In genomic region chr2:63117209-63118193, GRCm38 (mm10) we compare ENCODE assay signal across 16 mouse cellular contexts.
A peak's percentile ranks its signal among the peaks of the same experiment; 100 is the strongest.
DNase-seq lines count a peak whose midpoint lies in the region; ATAC-seq and TF ChIP-seq lines count a peak whose summit lies in the region.
"Had no signal": no experiment of that assay in that cellular context is flagged by ENCODE, and none has a peak within 500 bp of the region (broad histone marks: within the 10 kb centered on the region; RNA-seq: fewer than 3 reads in every experiment).

No protein-coding gene starts in this region.

- TF ChIP-seq POLR2A in brain, embryonic 14.5 days (IDR thresholded peaks at IDR 0.05; ENCODE audit: borderline replicate concordance, extremely low read depth, insufficient read depth, insufficient read length, poor library complexity, severe bottlenecking): no peak

- no peaks in the 10 kb centered on the region for H3K4me1 ChIP-seq in embryonic facial prominence, embryonic 11.5 days (ENCODE audit: control insufficient read depth, insufficient read depth, low read length)
- no peaks in the 10 kb centered on the region for H3K4me1 ChIP-seq in embryonic facial prominence, embryonic 10.5 days
- H3K4me1 ChIP-seq in forebrain, postnatal 0 days (ENCODE audit: insufficient read depth): peaks cover 4% of the 10 kb centered on the region; the same call in 1 of the 2 replicates
- H3K4me1 ChIP-seq in midbrain, embryonic 14.5 days (ENCODE audit: control insufficient read depth, insufficient read depth, low read length): peaks cover 9% of the 10 kb centered on the region; the same call in 1 of the 2 replicates
- H3K4me1 ChIP-seq: limb, embryonic 13.5 days; lung, embryonic 15.5 days had no signal

- 0 out of 2 replicates have a peak, but pooled peaks have one; percentile 56 for ATAC-seq in embryonic facial prominence, embryonic 11.5 days (replicated peaks; ENCODE audit: insufficient number of reproducible peaks, low FRiP score, low TSS enrichment, low read depth)
- peak; percentile 85 for ATAC-seq in forebrain, postnatal 0 days
- peak; percentile 85 for ATAC-seq in midbrain, embryonic 14.5 days (ENCODE audit: low FRiP score, low TSS enrichment)
- ATAC-seq in activated CD4-positive, CD25-positive, alpha-beta regulatory T cell, adult 4 months: no peak

- no peaks in the 10 kb centered on the region for H3K36me3 ChIP-seq in embryonic facial prominence, embryonic 11.5 days (replicated peaks; ENCODE audit: control insufficient read depth, insufficient read depth, low read depth, low read length)
- no peaks in the 10 kb centered on the region for H3K36me3 ChIP-seq in embryonic facial prominence, embryonic 10.5 days (replicated peaks)
- no peaks in the 10 kb centered on the region for H3K36me3 ChIP-seq in forebrain, postnatal 0 days (ENCODE audit: insufficient read depth)
- no peaks in the 10 kb centered on the region for H3K36me3 ChIP-seq in midbrain, embryonic 14.5 days (ENCODE audit: control insufficient read depth, insufficient read depth, low read length)
- H3K36me3 ChIP-seq: embryonic facial prominence, embryonic 15.5 days; limb, embryonic 13.5 days; lung, embryonic 15.5 days had no signal

- H3K4me3 ChIP-seq in embryonic facial prominence, embryonic 11.5 days (ENCODE audit: low read depth, low read length): no peak overlapping the region
- H3K4me3 ChIP-seq in embryonic facial prominence, embryonic 10.5 days: no peak overlapping the region
- H3K4me3 ChIP-seq in forebrain, postnatal 0 days (ENCODE audit: low read depth, low read length): no peak overlapping the region
- no peak overlapping the region for H3K4me3 ChIP-seq in midbrain, embryonic 14.5 days (replicated peaks; ENCODE audit: low read depth, low read length)
- H3K4me3 ChIP-seq: embryonic facial prominence, embryonic 15.5 days; limb, embryonic 13.5 days; lung, embryonic 15.5 days had no signal

- no peak overlapping the region for H3K9ac ChIP-seq in embryonic facial prominence, embryonic 11.5 days (replicated peaks; ENCODE audit: low read length)
- no peak overlapping the region for H3K9ac ChIP-seq in forebrain, postnatal 0 days
- no peak overlapping the region for H3K9ac ChIP-seq in midbrain, embryonic 14.5 days (replicated peaks; ENCODE audit: low read length)
- H3K9ac ChIP-seq: embryonic facial prominence, embryonic 15.5 days; limb, embryonic 13.5 days; lung, embryonic 15.5 days had no signal

- H3K4me2 ChIP-seq in embryonic facial prominence, embryonic 11.5 days (ENCODE audit: low read depth, low read length): no peak overlapping the region
- peak overlapping the region; percentile 11; the same call in 1 of the 2 replicates for H3K4me2 ChIP-seq in forebrain, postnatal 0 days (ENCODE audit: low read depth)
- peak overlapping the region; percentile 23; the same call in 1 of the 2 replicates for H3K4me2 ChIP-seq in midbrain, embryonic 14.5 days (ENCODE audit: low read length)
- H3K4me2 ChIP-seq: embryonic facial prominence, embryonic 15.5 days; limb, embryonic 13.5 days; lung, embryonic 15.5 days had no signal

- no peak for TF ChIP-seq CTCF in brain, embryonic 14.5 days (IDR thresholded peaks at IDR 0.05; ENCODE audit: borderline replicate concordance, extremely low read depth, insufficient read depth, insufficient read length)
- no peak for TF ChIP-seq CTCF in forebrain, postnatal 0 days (IDR thresholded peaks at IDR 0.05; ENCODE audit: low read depth)

- DNase-seq in embryonic facial prominence, embryonic 11.5 days (ENCODE audit: low spot score): peak; percentile 10
- DNase-seq in embryonic facial prominence, embryonic 10.5 days (ENCODE audit: low spot score): no peak
- peak; percentile 93 for DNase-seq in brain, embryonic 14.5 days (ENCODE audit: low read depth)
- DNase-seq in forebrain, postnatal 0 days: peak; percentile 44
- DNase-seq in midbrain, embryonic 14.5 days: peak; percentile 73
- no peak for DNase-seq in urinary bladder, postnatal 14 days (ENCODE audit: low spot score)
- no peak for DNase-seq in adrenal gland, postnatal 4 days (ENCODE audit: low spot score in 2 of 2)
- DNase-seq: cerebellum, adult 18-20 months; gastrocnemius, postnatal 10 days; kidney, postnatal 25 days; right cerebral cortex, postnatal 14 days; thymus, adult 18-20 months had no signal

- 63% methylated on average over 4 of the region's 4 CpGs for WGBS in embryonic facial prominence, embryonic 11.5 days
- 79% methylated on average over 4 of the region's 4 CpGs for WGBS in embryonic facial prominence, embryonic 10.5 days
- 26% methylated on average over 4 of the region's 4 CpGs for WGBS in forebrain, postnatal 0 days
- 41% methylated on average over 4 of the region's 4 CpGs for WGBS in midbrain, embryonic 14.5 days

- no peaks in the 10 kb centered on the region for H3K27me3 ChIP-seq in embryonic facial prominence, embryonic 11.5 days (ENCODE audit: control insufficient read depth, insufficient read depth, low read length)
- H3K27me3 ChIP-seq in embryonic facial prominence, embryonic 10.5 days (replicated peaks; ENCODE audit: low read depth, poor library complexity, severe bottlenecking): no peaks in the 10 kb centered on the region
- no peaks in the 10 kb centered on the region for H3K27me3 ChIP-seq in forebrain, postnatal 0 days (ENCODE audit: insufficient read depth, low read length)
- H3K27me3 ChIP-seq in midbrain, embryonic 14.5 days (ENCODE audit: control insufficient read depth, insufficient read depth, low read length): no peaks in the 10 kb centered on the region
- H3K27me3 ChIP-seq: embryonic facial prominence, embryonic 15.5 days; limb, embryonic 13.5 days; lung, embryonic 15.5 days had no signal

- no peaks in the 10 kb centered on the region for H3K9me3 ChIP-seq in embryonic facial prominence, embryonic 11.5 days (replicated peaks; ENCODE audit: control insufficient read depth, low read length)
- no peaks in the 10 kb centered on the region for H3K9me3 ChIP-seq in embryonic facial prominence, embryonic 10.5 days
- no peaks in the 10 kb centered on the region for H3K9me3 ChIP-seq in forebrain, postnatal 0 days (ENCODE audit: low read length)
- no peaks in the 10 kb centered on the region for H3K9me3 ChIP-seq in midbrain, embryonic 14.5 days (ENCODE audit: control insufficient read depth, low read length)
- H3K9me3 ChIP-seq: embryonic facial prominence, embryonic 15.5 days; limb, embryonic 13.5 days; lung, embryonic 15.5 days had no signal

- H3K27ac ChIP-seq in embryonic facial prominence, embryonic 11.5 days (replicated peaks; ENCODE audit: low read depth, low read length): no peak overlapping the region
- H3K27ac ChIP-seq in embryonic facial prominence, embryonic 10.5 days (replicated peaks): no peak overlapping the region
- no peak overlapping the region; the same call in 1 of the 2 replicates for H3K27ac ChIP-seq in forebrain, postnatal 0 days (ENCODE audit: low read depth, low read length)
- peak overlapping the region; percentile 23; the same call in 1 of the 2 replicates for H3K27ac ChIP-seq in midbrain, embryonic 14.5 days (replicated peaks; ENCODE audit: low read depth, low read length)
- H3K27ac ChIP-seq: embryonic facial prominence, embryonic 15.5 days; limb, embryonic 13.5 days; lung, embryonic 15.5 days had no signal

Comparison
In these comparisons a context has a peak if more than half of its experiments do, and no peak if none do; other contexts are left out.
1. DNase-seq: peak in embryonic facial prominence, embryonic 11.5 days (single experiment), brain, embryonic 14.5 days (single experiment), forebrain, postnatal 0 days (single experiment) and midbrain, embryonic 14.5 days (single experiment); none in embryonic facial prominence, embryonic 10.5 days (single experiment), urinary bladder, postnatal 14 days (single experiment) and adrenal gland, postnatal 4 days (0 of 2).